Mouse (Mus musculus) leukemia stem cell, adult 10-12 weeks (primary cell): ENCODE results near the gene Anpep. TPM values are rescaled to one million over a fixed set of nuclear protein-coding genes. Genes with fewer than 3 reads are reported as not detected.

Experiments
- polyA plus RNA-seq: library from polyadenylated mRNA; stranded (reverse); fragments of >175 nt; gene quantifications from 2 replicates; pipeline ENCODE4 v1.2.3, GENCODE M21; 2012; ENCODE audit warnings: low replicate concordance

Gene Anpep
- polyA plus RNA-seq: 6.6 and 6.8 TPM in 2 replicates

DNA sequence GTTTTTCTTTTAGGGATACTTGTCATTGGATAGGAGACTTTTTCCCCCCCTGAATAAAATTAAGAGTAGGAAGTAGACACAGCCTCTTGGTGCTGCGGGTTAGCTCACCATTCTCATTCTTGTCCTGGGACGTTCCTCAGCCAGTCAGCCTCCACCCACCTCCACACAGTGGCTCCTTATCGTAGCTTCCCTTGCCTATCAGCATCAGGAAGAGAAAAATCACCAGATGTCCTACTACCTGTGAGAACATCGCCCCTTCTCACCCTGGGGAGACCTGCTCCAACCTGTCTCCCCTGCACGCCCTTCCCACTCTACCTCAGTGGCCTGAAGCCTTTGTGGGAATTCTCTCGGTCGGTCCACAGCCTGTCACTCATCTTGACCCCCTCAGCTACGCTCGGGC lies at the start of gene Anpep:
Anpep (minus strand) TSS at position 249 of the 400 bp plus-strand sequence.

DNA sequence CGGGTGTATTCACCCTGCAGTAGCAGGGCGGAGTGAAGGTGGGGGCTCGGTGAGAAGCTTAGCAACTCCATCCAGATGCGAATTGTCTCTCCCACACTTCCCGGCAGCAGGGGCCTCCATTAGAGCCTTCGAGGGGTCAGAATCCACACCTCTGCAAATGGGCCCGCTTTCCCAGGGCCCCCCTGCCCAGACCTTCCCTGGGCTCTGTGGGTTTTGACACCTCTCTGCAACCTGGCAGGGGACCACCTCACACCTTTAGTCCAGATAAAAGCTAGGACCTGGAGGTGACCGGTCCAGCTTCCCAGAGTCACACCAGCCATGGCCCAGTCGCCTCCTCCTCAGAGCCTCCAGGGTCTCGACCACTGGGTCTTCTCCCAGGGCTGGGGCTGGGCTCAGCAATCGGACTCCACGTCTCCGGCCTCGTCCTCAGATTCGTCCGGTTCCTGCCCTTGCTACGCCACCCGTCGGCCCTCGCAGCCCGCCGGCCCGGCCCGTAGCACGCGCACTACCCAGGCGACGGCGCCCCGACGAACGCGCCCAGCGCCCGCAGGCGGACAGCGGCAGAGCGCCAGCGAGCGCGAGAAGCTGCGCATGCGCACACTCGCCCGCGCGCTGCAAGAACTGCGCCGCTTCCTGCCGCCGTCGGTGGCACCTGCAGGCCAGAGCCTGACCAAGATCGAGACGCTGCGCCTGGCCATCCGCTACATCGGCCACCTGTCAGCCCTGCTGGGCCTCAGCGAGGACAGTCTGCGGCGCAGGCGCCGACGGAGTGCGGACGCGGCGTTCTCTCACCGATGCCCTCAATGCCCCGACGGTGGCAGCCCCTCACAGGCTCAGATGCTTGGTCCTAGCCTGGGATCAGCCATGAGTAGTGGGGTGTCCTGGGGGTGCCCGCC lies 50.0 kb downstream of the Anpep start, which contains the start of gene Mesp2:
Mesp2 (plus strand) TSS at position 117 of the 896 bp plus-strand sequence.

GRCm38 (mm10) chr7:79793688-79794087 lies 67.2 kb downstream of the Anpep start, which contains the start of gene Mesp1:
Mesp1 (minus strand) TSS chr7:79793788.

Other genes starting within 250 kb of the Anpep start
- 0.51 TPM in 1 of 2 replicates, not detected in the other for gene Rhcg, start 243.4 kb downstream of the Anpep start, polyA plus RNA-seq
- 10.0 and 12.0 TPM in 2 replicates for gene Ticrr, start 200.9 kb downstream of the Anpep start, polyA plus RNA-seq
- gene Kif7, start 145.3 kb downstream of the Anpep start, polyA plus RNA-seq: 0.61 and 0.99 TPM in 2 replicates
- not detected in 2 replicates for gene Plin1, start 128.2 kb downstream of the Anpep start, polyA plus RNA-seq
- gene Pex11a, start 117.9 kb downstream of the Anpep start, polyA plus RNA-seq: 1.1 and 1.2 TPM in 2 replicates
- gene Wdr93, start 117.9 kb downstream of the Anpep start, polyA plus RNA-seq: not detected in 2 replicates
- gene Mesp1, start 67.3 kb downstream of the Anpep start, polyA plus RNA-seq: not detected in 2 replicates
- 0.26 and 0.38 TPM in 2 replicates for gene Mesp2, start 50.3 kb downstream of the Anpep start, polyA plus RNA-seq
- 3.1 and 7.1 TPM in 2 replicates for gene Ap3s2, start 59.6 kb upstream of the Anpep start, polyA plus RNA-seq
- 0.47 TPM in 1 of 2 replicates, not detected in the other for gene Arpin, start 74.3 kb upstream of the Anpep start, polyA plus RNA-seq
- 49.4 and 68.0 TPM in 2 replicates for gene Zfp710, start 163.8 kb upstream of the Anpep start, polyA plus RNA-seq